Mouse (Mus musculus): ENCODE measurements around the gene Nr2e1.

The Nr2e1 gene

GRCm38 (mm10) chr10:42583157-42583872 lies at the start of gene Nr2e1, which contains the start of gene Ostm1:
Gene Nr2e1 (minus strand): TSS chr10:42583632.
Gene Ostm1 (plus strand): TSS chr10:42583822.
- DNase-seq (ENCODE audit: low spot score): no peak

- DNase-seq (ENCODE audit: low spot score): no peak
Measured at GRCm38 (mm10) chr10:42632453-42633360, 49.3 kb upstream of the Nr2e1 start.

- no peak for DNase-seq (ENCODE audit: low spot score)
Measured at GRCm38 (mm10) chr10:42631754-42632452, 48.5 kb upstream of the Nr2e1 start.

- no peak for DNase-seq (ENCODE audit: low spot score)
Measured at GRCm38 (mm10) chr10:42630596-42631355, 47.3 kb upstream of the Nr2e1 start.

- DNase-seq (ENCODE audit: low spot score): no peak
Measured at GRCm38 (mm10) chr10:42625907-42626306, 42.5 kb upstream of the Nr2e1 start.

GRCm38 (mm10) chr10:42618291-42618690 lies 34.9 kb upstream of the Nr2e1 start:
- no peak for DNase-seq (ENCODE audit: low spot score)

DNA sequence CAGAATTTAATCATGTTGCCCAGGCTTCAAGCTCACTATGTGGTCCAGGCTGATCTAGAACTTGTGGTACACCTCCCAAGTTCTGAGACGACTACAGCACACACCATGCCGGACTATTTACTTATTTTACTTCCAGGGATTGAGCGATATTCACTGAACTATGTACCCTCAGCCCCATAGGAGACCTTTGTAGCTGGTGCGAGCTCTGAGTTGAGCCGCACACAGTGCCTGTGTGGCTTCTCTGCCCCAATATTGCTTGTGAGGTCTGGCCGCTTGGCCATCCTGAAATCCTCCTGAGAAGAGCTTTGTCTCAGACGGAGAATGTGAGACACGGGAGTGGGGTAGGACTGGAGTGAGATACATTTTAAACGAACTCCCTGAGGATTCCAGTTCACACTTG lies 31.3 kb upstream of the Nr2e1 start:
- no peak for DNase-seq (ENCODE audit: low spot score)

DNA sequence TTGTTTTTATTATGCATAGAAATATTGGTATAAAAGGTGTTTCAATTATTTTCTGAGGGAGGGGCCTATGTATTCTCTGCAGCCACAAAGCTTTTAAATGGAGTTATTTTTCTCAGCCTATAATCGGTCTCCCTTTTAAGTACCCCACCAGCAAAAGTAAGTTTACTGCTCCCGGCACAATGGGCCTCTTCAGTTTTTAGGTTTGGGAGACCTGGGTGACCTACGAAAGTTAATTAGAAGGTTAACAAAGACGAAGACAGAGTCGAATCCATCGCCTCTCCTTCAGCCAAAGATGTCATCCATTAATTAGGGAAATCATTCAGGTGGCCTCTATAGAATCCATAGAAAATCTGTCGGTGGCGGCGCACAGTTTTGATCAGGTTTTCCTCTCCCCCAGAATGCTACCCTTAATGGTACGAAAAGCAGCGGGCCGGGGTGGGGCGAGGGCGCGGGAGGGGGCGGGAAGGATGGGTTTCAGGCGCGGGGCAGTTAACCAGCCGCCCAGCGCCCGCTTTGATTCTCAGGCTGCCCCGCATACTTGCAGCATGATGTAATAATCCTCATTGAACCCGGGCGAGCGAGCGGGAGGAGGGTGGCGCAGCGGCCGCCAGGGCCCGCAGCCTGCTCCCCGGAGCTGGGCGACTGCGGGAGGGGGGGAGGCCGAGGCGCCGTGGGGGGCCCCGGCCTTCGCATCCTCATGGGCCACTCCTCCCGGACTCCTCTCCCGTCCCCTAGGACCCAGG lies 30.4 kb upstream of the Nr2e1 start:
- no peak for DNase-seq (ENCODE audit: low spot score)

DNA sequence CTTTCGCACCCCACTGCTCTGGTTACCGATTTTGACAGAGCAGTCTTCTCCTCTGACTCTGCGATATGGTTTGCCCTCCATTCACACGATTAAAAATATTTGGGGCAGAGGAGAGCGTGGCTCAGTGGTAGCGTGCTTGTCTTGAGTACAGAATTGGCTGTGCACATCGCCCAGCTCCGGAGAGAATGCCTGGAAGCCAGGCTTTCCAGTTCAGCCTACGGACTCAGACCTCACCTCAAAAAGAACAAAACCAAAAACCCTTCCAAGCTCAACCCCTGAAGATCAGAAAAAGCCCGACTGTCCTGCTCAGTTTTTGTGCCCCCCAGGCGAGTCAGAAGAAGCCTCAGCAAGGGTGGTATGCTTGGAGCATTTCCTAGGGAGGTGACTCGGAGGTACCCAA lies 29.6 kb upstream of the Nr2e1 start:
- DNase-seq (ENCODE audit: low spot score): no peak

DNA sequence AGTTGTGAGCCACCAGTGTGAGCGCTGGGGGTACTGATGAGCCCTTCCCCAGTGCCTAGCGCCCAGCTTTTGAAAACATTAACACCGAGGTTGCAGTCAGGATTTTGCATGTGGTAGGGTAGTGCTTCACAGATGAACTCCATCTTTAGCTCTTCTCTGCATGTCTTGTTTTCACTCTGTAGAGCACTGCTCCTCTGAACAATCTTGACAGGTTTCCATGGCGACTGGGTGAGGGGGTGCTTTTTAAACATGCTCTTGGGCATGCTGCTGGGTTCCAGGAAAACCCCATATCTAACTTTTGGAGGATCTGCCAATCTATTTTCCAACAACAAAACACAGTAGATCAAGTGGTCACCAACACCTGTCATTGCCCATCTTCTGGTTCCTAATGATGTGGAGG lies 23.3 kb upstream of the Nr2e1 start:
- DNase-seq (ENCODE audit: low spot score): no peak

DNA sequence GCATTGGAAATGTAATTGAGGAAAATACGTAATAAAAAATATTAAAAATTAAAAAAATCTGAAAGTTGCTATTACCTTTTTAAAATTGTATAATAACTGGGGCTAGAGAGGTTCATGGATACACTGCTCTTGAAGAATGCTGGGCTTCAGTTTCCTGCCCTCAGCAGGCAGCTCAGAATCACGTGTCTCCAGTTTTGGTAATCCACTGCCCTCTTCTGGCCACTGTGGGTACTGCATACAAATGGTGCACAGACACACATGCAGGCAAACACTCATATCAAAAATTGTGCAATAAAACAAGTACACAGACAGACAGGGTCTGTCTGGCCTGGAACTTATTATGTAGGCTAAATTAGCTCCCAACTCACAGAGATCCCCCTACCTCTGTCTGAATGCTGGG lies 21.4 kb upstream of the Nr2e1 start:
- no peak for DNase-seq (ENCODE audit: low spot score)

- no peak for DNase-seq (ENCODE audit: low spot score)
Measured at GRCm38 (mm10) chr10:42601556-42601955, 18.1 kb upstream of the Nr2e1 start.

DNA sequence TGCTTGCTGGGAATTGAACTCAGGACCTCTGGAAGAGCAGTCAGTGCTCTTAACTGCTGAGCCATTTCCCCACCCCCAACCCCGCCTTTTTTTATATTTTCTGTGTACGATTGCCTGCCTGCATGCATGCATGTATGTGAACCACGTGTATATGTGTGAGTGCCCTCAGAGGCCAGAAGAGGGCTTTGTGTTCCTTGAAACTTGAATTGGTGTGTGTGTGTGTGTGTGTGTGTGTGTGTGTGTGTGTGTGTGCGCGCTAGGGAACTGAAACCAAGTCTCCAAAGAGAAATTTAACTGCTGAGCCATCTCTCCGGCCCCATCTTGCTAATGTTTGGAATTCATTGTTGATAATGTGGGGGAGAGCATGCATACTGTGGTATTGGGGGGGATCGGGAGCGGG lies 15.2 kb upstream of the Nr2e1 start:
- no peak for DNase-seq (ENCODE audit: low spot score)

DNA sequence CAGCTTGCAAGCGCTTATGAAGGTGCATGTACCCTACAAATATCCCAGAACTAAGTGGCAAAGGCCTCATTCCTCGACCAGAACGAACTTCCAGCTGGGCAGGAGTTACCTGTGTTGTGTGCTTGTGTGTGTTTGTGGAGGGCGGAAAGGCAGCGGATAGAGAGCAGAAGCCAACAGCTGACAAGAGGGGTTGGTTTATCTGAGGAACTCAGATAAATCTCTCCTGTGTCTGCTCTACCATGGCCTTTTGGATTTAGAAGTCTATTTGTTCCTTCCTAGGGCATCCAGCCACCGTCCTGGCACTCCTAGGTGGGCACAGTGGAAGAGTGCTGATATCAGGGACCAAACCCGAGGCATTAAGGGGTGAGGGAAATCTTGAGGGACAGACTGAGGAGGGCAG lies 9.8 kb upstream of the Nr2e1 start:
- DNase-seq (ENCODE audit: low spot score): no peak

DNA sequence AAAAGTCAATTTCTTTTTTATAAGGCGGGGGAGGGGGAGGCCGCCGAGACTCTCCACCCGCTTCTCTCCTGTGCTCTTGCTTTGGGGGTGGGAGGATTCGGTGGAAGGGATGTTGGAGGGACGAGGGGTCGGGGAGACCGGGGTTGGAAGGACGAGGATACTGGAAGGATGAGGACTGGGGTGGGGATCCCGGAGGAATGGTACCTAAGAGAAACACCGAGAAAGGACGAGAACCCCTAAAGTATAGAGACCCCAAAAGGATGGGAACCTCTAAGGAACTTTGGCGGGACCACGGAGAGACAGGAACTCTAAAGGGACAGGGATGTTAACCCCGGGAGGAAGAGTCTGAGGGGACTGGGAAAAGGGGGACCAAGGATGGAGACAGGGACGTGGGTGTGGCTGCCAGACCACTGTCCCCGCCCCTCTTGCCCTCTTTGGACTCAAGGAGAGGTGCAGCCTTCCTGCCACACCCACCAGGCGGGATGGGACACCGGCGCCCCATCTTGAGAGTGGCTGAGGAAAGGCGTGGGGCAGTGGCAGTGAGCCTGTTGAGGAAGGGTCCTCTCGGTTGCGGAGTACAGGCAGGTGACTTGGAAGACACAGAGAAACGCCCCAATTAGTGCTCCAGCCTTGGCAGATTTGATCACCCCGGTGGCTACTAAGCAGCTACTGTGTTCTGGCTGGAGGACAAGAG lies 8.7 kb upstream of the Nr2e1 start:
- DNase-seq (ENCODE audit: low spot score): no peak

DNA sequence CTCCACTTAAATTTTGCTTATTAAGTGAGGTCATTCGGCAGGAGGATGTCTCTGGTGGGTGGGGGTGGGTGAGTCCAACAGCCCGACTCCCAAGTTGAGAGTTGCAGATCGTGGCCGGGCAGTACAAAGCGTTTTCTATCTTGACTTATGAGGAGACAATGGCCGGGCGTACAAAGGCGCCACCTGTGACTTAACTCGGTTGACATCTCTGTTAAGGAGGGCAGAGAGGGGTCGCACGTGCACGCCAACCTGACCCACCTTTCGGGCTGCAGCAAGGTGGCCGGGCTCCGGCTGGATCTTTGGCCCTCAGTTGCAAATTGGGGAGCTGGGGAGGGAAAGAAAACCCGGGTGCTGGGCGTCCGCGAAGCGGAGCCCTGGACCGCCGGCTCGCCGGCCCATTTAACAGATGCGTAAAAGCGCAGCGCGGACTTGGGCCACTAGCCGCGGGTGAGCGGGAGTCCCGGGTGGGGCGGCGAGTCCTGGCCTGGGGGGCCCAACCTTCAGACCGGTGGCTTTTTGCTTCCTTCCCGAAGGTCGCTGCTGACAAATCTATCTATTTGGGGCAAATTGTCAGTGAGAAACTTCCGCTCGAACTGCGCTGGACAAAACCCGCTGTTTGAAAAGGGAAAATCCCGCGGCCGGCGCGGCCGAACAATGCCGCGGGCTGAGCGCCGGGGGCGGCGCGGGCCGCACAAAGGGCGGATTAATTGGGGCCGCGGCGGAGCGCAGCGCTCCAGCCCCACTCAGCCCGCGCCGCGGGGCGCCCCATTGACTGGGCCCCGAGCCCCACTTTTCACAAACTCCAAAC lies 8.0 kb upstream of the Nr2e1 start:
- no peak for DNase-seq (ENCODE audit: low spot score)

GRCm38 (mm10) chr10:42590261-42591184 lies 7.1 kb upstream of the Nr2e1 start:
- no peak for DNase-seq (ENCODE audit: low spot score)

DNA sequence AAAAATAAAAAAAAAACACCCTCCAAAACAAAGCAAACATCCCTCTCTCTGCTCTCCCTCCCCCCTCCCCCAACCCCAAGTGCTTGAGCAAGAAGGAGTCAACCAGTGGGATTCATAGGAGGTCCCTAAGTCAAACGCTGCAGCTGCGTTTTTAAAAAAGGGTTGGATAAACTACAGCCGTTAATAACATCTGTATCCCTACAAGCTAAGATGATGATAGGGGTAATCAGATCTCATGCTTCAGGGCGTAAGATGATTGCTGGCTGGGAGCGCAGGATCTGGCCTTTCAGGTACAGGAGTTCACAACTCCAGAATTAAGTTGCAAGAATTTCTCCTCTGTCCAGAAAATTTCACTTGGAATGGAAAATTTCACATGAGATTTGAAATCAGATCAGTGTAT lies 6.1 kb upstream of the Nr2e1 start:
- no peak for DNase-seq (ENCODE audit: low spot score)

Measured in ovary, postnatal 14 days (tissue).